Mouse (Mus musculus) heart, postnatal 0 days (tissue): ENCODE data around the gene Ubr2.

Source experiments
- CTCF ChIP-seq: IDR thresholded peaks from 2 replicates; pipeline ENCODE4 v1.5.1; 2016; ENCODE audit warnings: antibody characterized with exemption, control low read depth, low read depth
- EP300 ChIP-seq: IDR thresholded peaks from 2 replicates; pipeline ENCODE4 v1.6.1; 2016; ENCODE audit warnings: antibody characterized with exemption, low read depth

DNA sequence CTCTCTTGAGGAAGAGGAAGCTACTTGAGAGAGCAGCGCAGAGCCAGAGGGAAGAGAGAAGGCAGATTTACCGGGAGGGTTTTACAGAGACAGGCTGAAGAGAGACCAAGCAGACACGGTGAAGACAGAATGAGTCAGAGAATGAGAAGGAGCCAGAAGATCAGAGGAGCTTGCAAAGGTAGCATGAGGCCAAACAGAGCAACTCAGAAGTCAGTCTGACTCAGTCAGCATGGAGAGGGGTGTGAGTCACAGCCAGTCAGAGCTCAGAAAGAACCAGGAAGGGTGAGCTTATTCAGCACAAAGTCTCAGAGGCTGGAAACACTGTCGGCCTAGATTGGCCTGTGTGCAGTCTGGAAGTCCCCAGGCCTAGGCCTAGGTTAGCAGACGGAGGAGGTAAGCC lies 77.4 kb downstream of the Ubr2 start:
- TF ChIP-seq CTCF, result no peak
- TF ChIP-seq EP300, result no peak
